Mouse (Mus musculus) c-Kit-positive CD71-negative TER-119-negative erythroid progenitor cells, embryonic 14.5 days (primary cell): ENCODE results near the gene Krtap26-1.

ENCODE experiments used
- DNase-seq: peaks from one replicate; pipeline ENCODE4 v3.0.0-alpha.2; 2013; ENCODE audit warnings: low read depth

The Krtap26-1 gene

GRCm38 (mm10) chr16:88647358-88647846 lies at the start of gene Krtap26-1:
Gene Krtap26-1, minus strand, starts transcription at chr16:88647796.
- DNase-seq: no peak

GRCm38 (mm10) chr16:88696256-88696655 lies 48.7 kb upstream of the Krtap26-1 start:
- DNase-seq: no peak

- DNase-seq: no peak
Measured at GRCm38 (mm10) chr16:88681282-88681681, 33.7 kb upstream of the Krtap26-1 start.

- DNase-seq: no peak
Measured at GRCm38 (mm10) chr16:88679099-88679498, 31.5 kb upstream of the Krtap26-1 start.

GRCm38 (mm10) chr16:88671571-88671970 lies 24.0 kb upstream of the Krtap26-1 start, which contains the start of gene Krtap27-1:
Gene Krtap27-1, minus strand, starts transcription at chr16:88671671.
- no peak for DNase-seq

- DNase-seq: no peak
Measured at GRCm38 (mm10) chr16:88657426-88657825, 9.8 kb upstream of the Krtap26-1 start.

GRCm38 (mm10) chr16:88651952-88652351 lies 4.4 kb upstream of the Krtap26-1 start:
- no peak for DNase-seq

- DNase-seq: no peak
Measured at GRCm38 (mm10) chr16:88651082-88651481, 3.5 kb upstream of the Krtap26-1 start.

GRCm38 (mm10) chr16:88646366-88647111 lies 1.1 kb downstream of the Krtap26-1 start:
- no peak for DNase-seq

GRCm38 (mm10) chr16:88640053-88640452 lies 7.5 kb downstream of the Krtap26-1 start:
- DNase-seq: no peak

- no peak for DNase-seq
Measured at GRCm38 (mm10) chr16:88635142-88635541, 12.5 kb downstream of the Krtap26-1 start.

GRCm38 (mm10) chr16:88631474-88631873 lies 16.1 kb downstream of the Krtap26-1 start:
- DNase-seq: no peak

GRCm38 (mm10) chr16:88627566-88627965 lies 20.0 kb downstream of the Krtap26-1 start, which contains the start of gene 2310079G19Rik:
Gene 2310079G19Rik, minus strand, starts transcription at chr16:88627666.
- no peak for DNase-seq

- DNase-seq: no peak
Measured at GRCm38 (mm10) chr16:88612712-88613111, 34.9 kb downstream of the Krtap26-1 start.

- DNase-seq: no peak
Measured at GRCm38 (mm10) chr16:88611922-88612321, 35.7 kb downstream of the Krtap26-1 start, which contains the start of gene Krtap24-1. Gene Krtap24-1, minus strand, starts transcription at chr16:88612279.

- DNase-seq: no peak
Measured at GRCm38 (mm10) chr16:88604570-88604969, 43.0 kb downstream of the Krtap26-1 start.

GRCm38 (mm10) chr16:88602464-88602863 lies 45.1 kb downstream of the Krtap26-1 start:
- DNase-seq: no peak

GRCm38 (mm10) chr16:88600303-88600702 lies 47.3 kb downstream of the Krtap26-1 start:
- no peak for DNase-seq

GRCm38 (mm10) chr16:88599504-88600237 lies 47.9 kb downstream of the Krtap26-1 start:
- DNase-seq: no peak
